Mouse (Mus musculus): ENCODE results near the gene Agk. TPM values are rescaled to one million over a fixed set of nuclear protein-coding genes. Genes with fewer than 3 reads are reported as not detected.

The Agk gene
- polyA plus RNA-seq, 1 experiment from 2014 or later = 42.3 TPM

DNA sequence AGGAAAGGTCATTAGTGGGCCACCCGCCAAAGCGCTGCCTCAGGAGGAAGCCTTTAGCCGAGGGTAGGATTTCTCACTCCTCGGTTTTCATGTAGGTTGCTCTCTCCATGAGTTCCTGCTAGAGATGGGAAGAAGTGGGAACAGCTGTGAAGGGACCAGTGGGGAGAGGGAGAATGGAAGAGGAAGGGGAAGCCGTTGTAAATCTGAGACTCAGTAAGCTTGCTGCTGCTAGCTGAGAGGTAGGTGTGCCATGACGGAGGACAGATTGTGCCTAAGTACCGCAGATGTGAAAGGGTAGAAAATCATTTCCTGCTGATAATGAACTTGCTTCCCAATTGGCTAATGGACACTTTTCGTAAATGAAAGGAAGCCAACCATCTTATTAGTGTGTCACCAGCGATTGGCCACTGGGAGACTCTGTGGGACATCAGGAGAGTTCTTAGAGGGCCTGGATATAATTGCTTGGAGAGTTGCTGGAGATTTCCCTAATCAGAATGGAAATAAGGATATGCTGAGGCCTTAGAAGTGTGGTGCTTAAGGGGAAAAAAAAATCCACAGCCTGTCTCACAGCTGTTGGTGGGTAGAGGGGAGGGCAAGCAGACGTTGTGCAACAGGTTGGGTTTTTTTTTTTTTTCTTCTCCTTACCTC lies 118.4 kb downstream of the Agk start:
- WGBS = 11% methylated on average over 10 of the region's 10 CpGs
- ATAC-seq (ENCODE audit: insufficient number of reproducible peaks, insufficient read depth, low FRiP score, low TSS enrichment, low read depth) = no peak
- no peaks in the 10 kb centered on the region for H3K4me1 ChIP-seq (replicated peaks)

More for the DNA sequence above, 118.4 kb downstream of the Agk start:
- Histone ChIP-seq H3K9me3 (no peaks in the 10 kb centered on the region), H3K36me3 (no peaks in the 10 kb centered on the region), H3K4me3 (replicated peaks) (no peak overlapping the region), H3K27ac (no peak overlapping the region), H3K4me2 (no peak overlapping the region), H3K27me3 (peaks cover 19% of the 10 kb centered on the region), H3K9ac (replicated peaks) (no peak overlapping the region)

Other genes starting within 250 kb of the Agk start
- gene E330009J07Rik, start 111.0 kb downstream of the Agk start, polyA plus RNA-seq (2016; fragmentation: Nextera tagmentation; extraction: Ambion mirVana) = 14.5 and 14.8 TPM in 2 replicates
- gene Wee2, start 113.9 kb downstream of the Agk start, polyA plus RNA-seq (2016; fragmentation: Nextera tagmentation; extraction: Ambion mirVana) = 0.27 TPM in 1 of 2 replicates, not detected in the other
- gene Ssbp1, start 146.2 kb downstream of the Agk start, polyA plus RNA-seq (2016; fragmentation: Nextera tagmentation; extraction: Ambion mirVana) = 197 and 204 TPM in 2 replicates
- not detected in 2 replicates for gene Tas2r137, start 166.1 kb downstream of the Agk start, polyA plus RNA-seq (2016; fragmentation: Nextera tagmentation; extraction: Ambion mirVana)
- gene Tas2r108, start 168.4 kb downstream of the Agk start, polyA plus RNA-seq (2016; fragmentation: Nextera tagmentation; extraction: Ambion mirVana) = not detected in 2 replicates
- gene Prss37, start 194.3 kb downstream of the Agk start, polyA plus RNA-seq (2016; fragmentation: Nextera tagmentation; extraction: Ambion mirVana) = not detected in 2 replicates
- gene Olfr461, start 229.9 kb downstream of the Agk start, polyA plus RNA-seq (2016; fragmentation: Nextera tagmentation; extraction: Ambion mirVana) = 0.21 TPM in 1 of 2 replicates, not detected in the other
- gene Olfr460, start 244.3 kb downstream of the Agk start, polyA plus RNA-seq (2016; fragmentation: Nextera tagmentation; extraction: Ambion mirVana) = not detected in 2 replicates

Data from limb, embryonic 12.5 days (tissue).